Mouse (Mus musculus): ENCODE results near the gene Cyb5r3. TPM values are rescaled to one million over a fixed set of nuclear protein-coding genes. Genes with fewer than 3 reads are reported as not detected.

The Cyb5r3 gene
- polyA plus RNA-seq, 1 experiment from 2014 or later = 187 TPM

DNA sequence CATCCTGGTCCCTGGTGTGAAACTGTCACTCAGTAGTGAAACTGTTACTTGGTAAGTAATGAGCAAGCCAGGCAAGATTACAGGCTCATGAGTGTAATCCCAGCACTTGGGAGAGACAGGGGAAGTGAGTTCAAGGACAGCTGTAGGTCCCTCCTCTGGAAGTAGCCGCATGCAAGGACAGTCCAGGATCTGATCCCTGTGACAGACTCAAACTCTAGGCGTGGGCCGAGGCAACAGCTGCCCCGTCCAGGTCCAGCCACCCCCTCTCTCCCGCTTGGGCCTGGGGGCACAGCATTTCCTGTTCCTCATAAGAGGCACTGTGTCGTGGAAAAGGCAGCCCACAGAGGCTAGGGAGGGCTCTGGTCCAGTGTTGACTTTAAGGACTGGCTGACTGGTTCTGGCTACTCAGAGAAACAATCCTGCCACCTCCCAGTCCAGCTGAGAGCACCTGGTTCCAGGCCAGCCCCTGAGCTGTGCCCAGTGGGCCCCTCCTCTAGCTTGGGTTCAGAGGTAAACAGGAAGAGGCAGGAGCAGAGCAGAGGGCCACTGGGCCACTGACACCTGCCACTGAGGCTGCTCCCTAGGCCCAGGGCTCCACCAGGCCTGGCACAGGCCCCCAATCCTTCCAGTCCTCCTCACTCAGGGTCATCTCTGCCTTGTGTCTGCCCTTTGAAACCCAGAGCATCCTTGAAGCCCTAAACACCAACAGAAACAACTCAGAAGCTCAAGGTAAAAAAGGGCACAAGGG, 16.5 kb downstream of the Cyb5r3 start:
- no peaks in the 10 kb centered on the region for H3K27me3 ChIP-seq (ENCODE audit: poor library complexity, severe bottlenecking)
- H3K9me3 ChIP-seq = no peaks in the 10 kb centered on the region
- H3K27ac ChIP-seq = no peak overlapping the region
- peaks cover 9% of the 10 kb centered on the region for H3K4me1 ChIP-seq
- no peak overlapping the region for H3K4me3 ChIP-seq
- no peak for DNase-seq (ENCODE audit: extremely low spot score, low spot score)
- peaks cover 72% of the 10 kb centered on the region for H3K36me3 ChIP-seq (replicated peaks)
- 85% methylated on average over 6 of the region's 6 CpGs for WGBS

DNA sequence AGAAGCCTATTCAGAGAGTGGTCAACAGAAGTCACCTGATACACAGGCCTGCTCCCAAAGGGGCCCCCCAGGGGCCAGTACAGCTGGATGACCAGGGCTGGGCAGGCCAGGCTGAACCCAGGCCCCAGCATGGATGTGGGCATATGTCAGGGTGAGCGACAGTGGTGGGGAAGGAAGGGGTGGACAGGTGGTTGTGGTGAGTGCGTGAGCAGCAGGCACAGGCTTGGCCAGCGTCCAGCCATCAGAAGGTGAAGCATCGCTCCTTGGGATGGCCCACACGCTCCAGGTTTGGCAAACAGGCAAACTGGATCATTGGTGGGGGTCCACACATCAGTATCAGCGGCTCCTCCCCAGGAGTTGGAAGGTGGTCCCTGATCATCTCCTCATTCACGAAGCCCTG, 18.1 kb downstream of the Cyb5r3 start:
- peaks cover 9% of the 10 kb centered on the region for H3K4me1 ChIP-seq
- DNase-seq (ENCODE audit: extremely low spot score, low spot score) = no peak
- H3K9me3 ChIP-seq = no peaks in the 10 kb centered on the region
- 96% methylated on average over 7 of the region's 7 CpGs for WGBS
- H3K27me3 ChIP-seq (ENCODE audit: poor library complexity, severe bottlenecking) = no peaks in the 10 kb centered on the region
- H3K36me3 ChIP-seq (replicated peaks) = peaks cover 57% of the 10 kb centered on the region
- H3K27ac ChIP-seq = no peak overlapping the region
- H3K4me3 ChIP-seq = no peak overlapping the region

DNA sequence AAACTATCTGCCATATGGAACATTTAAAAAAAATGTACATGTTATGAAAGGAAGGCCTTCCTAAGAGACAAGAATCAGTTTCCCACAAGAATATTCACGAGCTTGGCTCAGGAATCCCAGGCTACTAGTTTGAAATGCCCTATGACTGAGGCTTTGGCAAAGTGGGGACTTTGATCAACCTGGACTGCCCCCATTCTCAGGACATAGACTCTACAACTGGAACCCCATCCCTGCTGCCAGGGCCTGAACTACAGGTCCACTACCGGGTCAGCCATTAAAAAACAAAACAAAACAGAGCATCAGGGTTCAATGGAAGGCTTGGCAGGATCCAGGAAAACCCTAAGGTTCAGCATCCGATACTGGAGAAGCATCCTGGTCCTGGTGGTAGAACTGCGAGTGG, 21.7 kb downstream of the Cyb5r3 start:
- DNase-seq (ENCODE audit: extremely low spot score, low spot score) = no peak
- peaks cover 45% of the 10 kb centered on the region for H3K36me3 ChIP-seq (replicated peaks)
- peaks cover 15% of the 10 kb centered on the region for H3K4me1 ChIP-seq
- no peaks in the 10 kb centered on the region for H3K9me3 ChIP-seq
- no peak overlapping the region for H3K27ac ChIP-seq
- WGBS = 90% methylated on average over 4 of the region's 4 CpGs
- H3K27me3 ChIP-seq (ENCODE audit: poor library complexity, severe bottlenecking) = no peaks in the 10 kb centered on the region
- no peak overlapping the region for H3K4me3 ChIP-seq

DNA sequence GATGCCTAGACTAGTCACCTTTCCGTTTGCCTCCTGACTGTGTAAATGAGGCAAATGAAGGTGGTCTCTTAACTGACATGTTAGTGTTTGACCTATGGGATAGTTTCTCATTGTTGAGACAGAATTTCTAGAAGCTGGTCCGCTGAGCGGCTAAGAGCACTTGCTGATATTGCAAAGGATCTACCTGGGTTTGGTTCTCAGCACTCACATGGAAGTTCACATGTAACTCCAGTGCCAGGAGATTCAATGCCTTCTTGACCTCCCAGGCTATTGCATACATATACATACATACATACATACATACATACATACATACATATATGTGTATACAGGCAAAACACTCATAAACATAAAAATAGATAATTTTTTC, 22.3 kb downstream of the Cyb5r3 start:
- no peak for DNase-seq (ENCODE audit: extremely low spot score, low spot score)
- Histone ChIP-seq H3K36me3 (replicated peaks) (peaks cover 48% of the 10 kb centered on the region), H3K4me3 (peak overlapping the region; percentile 92), H3K9me3 (no peaks in the 10 kb centered on the region), H3K27me3 (ENCODE audit: poor library complexity, severe bottlenecking) (no peaks in the 10 kb centered on the region), H3K27ac (peak overlapping the region; percentile 98), H3K4me1 (peaks cover 15% of the 10 kb centered on the region)
- WGBS = 36% methylated on average over 3 of the region's 3 CpGs

DNA sequence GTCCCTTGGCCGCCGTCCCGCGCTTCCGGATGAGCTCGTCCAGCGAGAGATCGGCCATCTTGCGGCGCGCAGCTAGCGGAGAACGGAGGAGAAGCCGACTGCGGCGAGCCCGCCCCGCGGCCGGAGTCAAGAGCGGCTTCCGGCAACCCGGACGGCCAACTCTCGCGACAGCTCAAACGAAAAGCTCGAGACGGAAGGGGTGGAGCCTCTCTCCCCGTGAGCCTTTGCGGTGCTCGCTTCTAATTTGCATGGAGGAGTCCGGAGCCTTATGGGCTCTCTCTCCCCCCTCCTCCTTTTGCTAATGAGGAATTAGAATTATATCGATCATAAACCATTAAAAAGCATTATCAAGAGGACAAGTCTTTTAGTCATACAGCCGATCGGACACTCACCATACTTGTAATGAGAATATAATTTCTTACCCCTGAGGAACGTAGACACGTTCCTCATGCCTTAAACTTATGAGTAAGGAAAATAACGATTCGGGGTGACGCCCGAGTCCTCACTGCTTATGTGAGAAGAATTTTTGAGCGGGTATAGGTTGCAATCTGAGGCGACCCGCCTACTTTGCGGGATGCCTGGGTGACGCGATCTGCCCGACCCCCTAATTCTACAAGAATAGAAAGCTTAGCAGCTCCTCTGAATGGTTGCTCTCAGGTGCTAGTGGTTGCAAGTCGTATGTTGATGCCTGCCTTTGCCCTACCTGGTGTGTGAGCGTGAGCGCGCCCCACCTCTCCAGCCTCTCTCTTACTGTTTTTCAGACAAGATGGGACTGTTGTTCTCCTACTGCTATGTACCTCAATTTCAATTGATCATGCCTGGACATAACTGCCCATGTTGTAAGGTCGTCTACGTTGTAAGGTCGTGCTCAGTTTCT, 23.0 kb downstream of the Cyb5r3 start, which contains the start of gene Poldip3:
Gene Poldip3 (minus strand): TSS at position 189 of the 877 bp plus-strand sequence.
- peak within 1 kb of the TSS; percentile 98 for H3K27ac ChIP-seq
- peak within 1 kb of the TSS; percentile 92 for H3K4me3 ChIP-seq
- H3K27me3 ChIP-seq (ENCODE audit: poor library complexity, severe bottlenecking) = no peaks in the 10 kb centered on the region
- DNase-seq (ENCODE audit: extremely low spot score, low spot score) = peak; percentile 95
- H3K4me1 ChIP-seq = peaks cover 15% of the 10 kb centered on the region
- under 1% methylated on average over 56 of the region's 56 CpGs for WGBS
- H3K9me3 ChIP-seq = no peaks in the 10 kb centered on the region
- peaks cover 52% of the 10 kb centered on the region for H3K36me3 ChIP-seq (replicated peaks)

DNA sequence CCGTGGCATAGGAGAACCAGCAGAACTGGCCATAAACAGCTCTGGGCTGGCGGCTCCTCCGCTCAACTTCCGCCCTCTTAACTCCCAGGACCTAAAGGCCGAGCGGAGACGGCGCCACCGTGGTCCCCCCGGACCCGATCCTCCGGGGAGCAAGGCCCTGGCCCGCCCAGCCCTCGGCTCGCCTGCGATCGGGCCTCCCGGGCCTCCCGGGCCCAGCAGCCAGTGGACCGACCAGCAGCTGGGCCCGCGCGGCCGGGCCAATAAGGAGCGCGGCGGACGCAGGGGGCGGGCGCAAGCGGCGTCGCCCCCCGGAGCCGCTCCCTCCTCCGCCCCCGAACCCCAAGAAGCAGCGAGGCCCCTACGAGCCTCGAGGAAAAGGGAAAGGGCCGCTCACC, 23.6 kb downstream of the Cyb5r3 start:
- Histone ChIP-seq H3K36me3 (replicated peaks) (peaks cover 52% of the 10 kb centered on the region), H3K4me1 (peaks cover 15% of the 10 kb centered on the region), H3K9me3 (no peaks in the 10 kb centered on the region), H3K27me3 (ENCODE audit: poor library complexity, severe bottlenecking) (no peaks in the 10 kb centered on the region), H3K4me3 (peak overlapping the region; percentile 92), H3K27ac (peak overlapping the region; percentile 98)
- no peak for DNase-seq (ENCODE audit: extremely low spot score, low spot score)
- 0% methylated on average over 41 of the region's 41 CpGs for WGBS

DNA sequence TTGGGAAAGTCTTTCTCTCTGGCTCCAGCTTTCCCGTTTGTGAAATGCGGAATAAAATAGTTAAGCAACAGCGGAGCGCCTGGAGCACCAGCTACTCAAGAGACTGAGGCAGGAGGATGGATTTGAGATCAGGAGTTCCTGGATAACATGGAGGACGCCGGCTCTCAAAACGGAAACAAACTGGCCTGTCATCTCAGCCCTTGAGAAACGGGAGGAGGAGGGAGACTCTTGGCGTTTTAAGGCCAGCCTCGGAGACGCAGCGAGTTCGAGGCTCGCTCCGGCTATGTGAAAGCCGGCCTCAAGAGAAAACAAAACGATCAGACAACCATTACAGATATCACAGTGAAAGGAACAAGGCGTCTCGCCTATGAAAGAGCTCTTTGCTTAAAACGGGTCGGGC, 24.0 kb downstream of the Cyb5r3 start:
- peaks cover 17% of the 10 kb centered on the region for H3K4me1 ChIP-seq
- H3K9me3 ChIP-seq = no peaks in the 10 kb centered on the region
- no peak for DNase-seq (ENCODE audit: extremely low spot score, low spot score)
- H3K27me3 ChIP-seq (ENCODE audit: poor library complexity, severe bottlenecking) = no peaks in the 10 kb centered on the region
- H3K27ac ChIP-seq = peak overlapping the region; percentile 98
- peaks cover 48% of the 10 kb centered on the region for H3K36me3 ChIP-seq (replicated peaks)
- H3K4me3 ChIP-seq = peak overlapping the region; percentile 92
- 4% methylated on average over 21 of the region's 21 CpGs for WGBS

DNA sequence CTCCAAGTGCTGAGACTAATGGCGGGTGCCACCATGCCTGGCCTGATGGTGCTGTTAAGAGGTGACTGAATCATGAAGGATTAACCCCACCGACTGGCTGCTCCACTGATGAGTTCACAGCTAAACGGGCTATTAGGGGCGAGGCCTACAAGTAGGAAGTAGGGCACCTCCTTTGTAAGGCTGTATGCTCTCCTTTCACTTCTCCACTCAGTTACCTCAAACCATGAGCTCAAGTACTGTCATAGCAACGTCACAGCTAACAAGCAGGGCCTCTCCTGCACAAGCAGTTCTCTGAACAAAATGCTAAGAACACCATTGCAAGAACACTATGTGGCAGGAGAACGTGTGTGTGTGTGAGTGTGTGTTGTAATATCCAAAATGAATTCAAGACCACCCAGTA, 26.9 kb downstream of the Cyb5r3 start:
- H3K27ac ChIP-seq = no peak overlapping the region
- no peak for DNase-seq (ENCODE audit: extremely low spot score, low spot score)
- peaks cover 32% of the 10 kb centered on the region for H3K4me1 ChIP-seq
- H3K9me3 ChIP-seq = no peaks in the 10 kb centered on the region
- 91% methylated on average over 6 of the region's 6 CpGs for WGBS
- H3K36me3 ChIP-seq (replicated peaks) = peaks cover 63% of the 10 kb centered on the region
- H3K4me3 ChIP-seq = no peak overlapping the region
- no peaks in the 10 kb centered on the region for H3K27me3 ChIP-seq (ENCODE audit: poor library complexity, severe bottlenecking)

DNA sequence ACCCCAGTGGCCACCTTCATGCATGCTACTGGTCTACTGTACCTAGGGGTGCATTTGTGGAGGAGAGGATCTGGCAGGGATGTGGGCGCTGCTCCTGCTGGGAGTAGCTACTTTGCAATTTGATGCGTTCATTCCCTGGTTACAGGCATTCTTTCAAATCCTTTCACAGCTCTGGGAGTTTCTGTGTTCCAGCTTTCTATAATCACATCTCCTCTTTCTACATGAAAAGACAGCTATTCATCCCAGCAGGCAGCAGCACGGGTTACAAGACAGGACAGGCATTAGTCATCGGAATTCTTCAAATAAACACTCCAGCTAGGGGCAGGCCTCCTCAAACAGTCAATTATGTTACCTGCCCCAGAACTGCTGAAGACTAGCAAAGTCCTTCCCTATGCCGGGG, 29.5 kb downstream of the Cyb5r3 start:
- no peak overlapping the region for H3K27ac ChIP-seq
- no peaks in the 10 kb centered on the region for H3K9me3 ChIP-seq
- peaks cover 81% of the 10 kb centered on the region for H3K36me3 ChIP-seq (replicated peaks)
- H3K4me3 ChIP-seq = no peak overlapping the region
- DNase-seq (ENCODE audit: extremely low spot score, low spot score) = no peak
- H3K27me3 ChIP-seq (ENCODE audit: poor library complexity, severe bottlenecking) = no peaks in the 10 kb centered on the region
- H3K4me1 ChIP-seq = peaks cover 23% of the 10 kb centered on the region
- 69% methylated on average over 5 of the region's 5 CpGs for WGBS

DNA sequence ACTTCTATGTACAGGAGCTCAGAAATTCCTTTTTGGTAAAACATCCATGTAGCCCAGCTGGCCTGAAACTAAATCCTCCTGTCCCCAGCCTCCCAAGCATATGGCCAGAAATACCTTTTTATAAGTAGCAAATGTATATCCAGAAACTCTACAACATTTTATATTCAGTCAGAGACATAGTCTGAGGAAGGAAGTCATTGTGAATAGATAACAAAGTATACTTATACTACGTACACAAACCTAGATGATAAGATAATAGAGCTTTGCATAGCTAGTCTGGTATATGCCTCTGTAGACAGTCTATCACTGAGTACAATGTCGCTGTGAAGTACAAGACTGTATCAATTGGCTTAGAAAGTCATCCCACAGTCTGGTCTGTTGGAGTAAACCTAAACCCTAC, 36.7 kb downstream of the Cyb5r3 start:
- Histone ChIP-seq H3K36me3 (replicated peaks) (peaks cover 91% of the 10 kb centered on the region), H3K9me3 (no peaks in the 10 kb centered on the region), H3K4me1 (peaks cover 4% of the 10 kb centered on the region), H3K27me3 (ENCODE audit: poor library complexity, severe bottlenecking) (no peaks in the 10 kb centered on the region), H3K4me3 (no peak overlapping the region), H3K27ac (no peak overlapping the region)
- no peak for DNase-seq (ENCODE audit: extremely low spot score, low spot score)
- WGBS = 92% methylated on average over 2 of the region's 2 CpGs

DNA sequence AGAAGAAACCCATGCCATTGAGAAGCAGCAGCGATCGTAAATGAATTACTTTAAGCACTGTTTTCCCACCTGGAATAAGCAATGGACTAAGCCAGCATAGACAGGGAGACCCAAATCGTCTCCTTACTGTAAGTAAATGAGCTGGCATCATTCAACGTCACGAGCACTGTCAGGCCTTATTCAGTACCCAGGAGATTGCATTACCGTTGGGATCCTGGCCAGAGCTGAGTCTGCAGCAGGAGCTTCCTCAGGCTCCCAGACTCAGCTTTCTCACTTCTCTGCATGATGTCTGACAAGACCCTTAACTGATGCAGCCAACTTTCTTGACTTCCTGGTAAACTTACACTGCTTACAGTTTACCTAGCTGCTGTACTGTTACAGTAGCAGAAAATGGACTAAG, 37.7 kb downstream of the Cyb5r3 start:
- peaks cover 96% of the 10 kb centered on the region for H3K36me3 ChIP-seq (replicated peaks)
- 94% methylated on average over 6 of the region's 6 CpGs for WGBS

DNA sequence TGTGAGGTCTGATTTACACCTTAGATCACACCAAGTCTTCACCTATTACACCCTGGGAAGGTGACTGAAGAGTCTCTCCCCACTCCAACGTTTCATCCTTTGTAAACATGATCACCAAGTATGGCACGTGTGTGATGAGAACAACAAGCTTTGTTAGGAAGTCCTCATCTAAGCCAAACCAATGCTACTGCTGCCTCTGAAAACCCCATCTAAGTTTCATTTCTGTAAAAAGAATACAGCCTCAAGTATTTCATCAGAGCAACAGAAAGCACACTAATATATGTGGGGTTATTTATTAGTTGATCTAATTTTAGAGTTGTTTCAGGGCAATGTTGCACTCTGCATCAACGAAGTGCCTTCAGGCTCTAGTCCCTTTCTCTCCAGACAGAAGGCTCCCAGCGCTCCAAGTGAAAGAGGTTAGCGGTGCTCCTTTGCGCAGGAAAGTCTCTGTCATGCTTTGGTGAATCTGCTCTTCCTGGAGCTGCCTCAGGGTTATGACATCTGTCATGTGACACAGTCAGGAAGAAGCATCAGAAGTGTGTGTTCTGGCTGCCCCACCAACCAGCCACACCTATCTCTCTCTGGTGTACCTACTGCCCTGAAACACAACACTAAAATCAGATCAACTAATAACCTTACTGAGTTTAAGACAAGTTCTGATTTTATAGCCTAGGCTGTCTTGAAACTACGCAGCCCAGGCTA, 42.7 kb downstream of the Cyb5r3 start:
- Histone ChIP-seq H3K4me3 (no peak overlapping the region), H3K27ac (no peak overlapping the region), H3K36me3 (replicated peaks) (peaks cover 96% of the 10 kb centered on the region)

More for the DNA sequence above, 37.7 kb downstream of the Cyb5r3 start:
- no peaks in the 10 kb centered on the region for H3K4me1 ChIP-seq
- H3K27me3 ChIP-seq (ENCODE audit: poor library complexity, severe bottlenecking) = no peaks in the 10 kb centered on the region
- H3K4me3 ChIP-seq = no peak overlapping the region
- H3K27ac ChIP-seq = no peak overlapping the region
- no peak for DNase-seq (ENCODE audit: extremely low spot score, low spot score)
- H3K9me3 ChIP-seq = no peaks in the 10 kb centered on the region

More for the DNA sequence above, 42.7 kb downstream of the Cyb5r3 start:
- no peak for DNase-seq (ENCODE audit: extremely low spot score, low spot score)
- Histone ChIP-seq H3K27me3 (ENCODE audit: poor library complexity, severe bottlenecking) (no peaks in the 10 kb centered on the region), H3K9me3 (no peaks in the 10 kb centered on the region), H3K4me1 (no peaks in the 10 kb centered on the region)
- 97% methylated on average over 7 of the region's 7 CpGs for WGBS

All from forebrain, embryonic 10.5 days (tissue).